Mouse (Mus musculus) fibroblast of lung, adult 2 months (primary cell): ENCODE results near the gene Lxn.

Experiments used
- DNase-seq: peaks from one replicate; pipeline ENCODE4 v3.0.0-alpha.2; 2011; ENCODE audit warnings: low read depth

Lxn gene

GRCm38 (mm10) chr3:67463450-67464372 is at the start of gene Lxn:
Gene Lxn (minus strand): TSS chr3:67463926.
- peak; percentile 48 for DNase-seq

- DNase-seq: peak; percentile 69
Measured at GRCm38 (mm10) chr3:67512807-67513206, 49.1 kb upstream of the Lxn start.

- no peak for DNase-seq
Measured at GRCm38 (mm10) chr3:67508216-67508892, 44.6 kb upstream of the Lxn start.

GRCm38 (mm10) chr3:67505286-67505685 is 41.6 kb upstream of the Lxn start:
- no peak for DNase-seq

- DNase-seq: no peak
Measured at GRCm38 (mm10) chr3:67503878-67504277, 40.2 kb upstream of the Lxn start.

GRCm38 (mm10) chr3:67499406-67499791 is 35.7 kb upstream of the Lxn start:
- DNase-seq: no peak

- DNase-seq: no peak
Measured at GRCm38 (mm10) chr3:67498773-67499405, 35.2 kb upstream of the Lxn start.

- DNase-seq: no peak
Measured at GRCm38 (mm10) chr3:67497998-67498397, 34.3 kb upstream of the Lxn start.

- no peak for DNase-seq
Measured at GRCm38 (mm10) chr3:67496310-67496709, 32.6 kb upstream of the Lxn start.

GRCm38 (mm10) chr3:67493132-67493531 is 29.4 kb upstream of the Lxn start:
- no peak for DNase-seq

GRCm38 (mm10) chr3:67492086-67492869 is 28.6 kb upstream of the Lxn start:
- DNase-seq: no peak

- peak; percentile 88 for DNase-seq
Measured at GRCm38 (mm10) chr3:67490156-67490555, 26.4 kb upstream of the Lxn start.

GRCm38 (mm10) chr3:67485233-67485632 is 21.5 kb upstream of the Lxn start:
- no peak for DNase-seq

GRCm38 (mm10) chr3:67482400-67482799 is 18.7 kb upstream of the Lxn start:
- no peak for DNase-seq

GRCm38 (mm10) chr3:67479806-67480205 is 16.1 kb upstream of the Lxn start:
- no peak for DNase-seq

- no peak for DNase-seq
Measured at GRCm38 (mm10) chr3:67473438-67473837, 9.7 kb upstream of the Lxn start.

GRCm38 (mm10) chr3:67471408-67472127 is 7.8 kb upstream of the Lxn start:
- no peak for DNase-seq

- no peak for DNase-seq
Measured at GRCm38 (mm10) chr3:67467281-67467680, 3.6 kb upstream of the Lxn start.

GRCm38 (mm10) chr3:67466576-67466975 is 2.9 kb upstream of the Lxn start:
- no peak for DNase-seq

- no peak for DNase-seq
Measured at GRCm38 (mm10) chr3:67463001-67463400, 725 bp downstream of the Lxn start.

GRCm38 (mm10) chr3:67462578-67462977 is 1.1 kb downstream of the Lxn start:
- no peak for DNase-seq
